Mouse (Mus musculus) neural tube, embryonic 14.5 days (tissue): ENCODE results near the gene Prss21. TPM values are rescaled to one million over a fixed set of nuclear protein-coding genes. Genes with fewer than 3 reads are reported as not detected.
A peak's percentile ranks its signal among the peaks of the same experiment; 100 is the strongest.

Experiments used
- ATAC-seq: fragments of 200-750 bp; cut with Nextera tagmentation; 2 replicates; pipeline ENCODE4 v1.8.0; 2017; ENCODE audit warnings: low read depth, mild to moderate bottlenecking, moderate TSS enrichment, moderate library complexity
- H3K27ac ChIP-seq: fragments of 300-500 bp; sonication (generic); 2 replicates; pipeline ENCODE4 v1.5.1; 2014; ENCODE audit warnings: low read depth, mild to moderate bottlenecking, control low read depth, low read length, moderate library complexity, mixed read lengths
- H3K27me3 ChIP-seq: fragments of 300-500 bp; sonication (generic); 2 replicates; pipeline ENCODE4 v1.6.1; 2014; ENCODE audit warnings: low read length; ENCODE audit not compliant: control insufficient read depth, insufficient read depth
- H3K36me3 ChIP-seq: fragments of 300-500 bp; sonication (generic); 2 replicates; pipeline ENCODE4 v1.6.1; 2014; ENCODE audit warnings: low read length, mixed read lengths; ENCODE audit not compliant: control insufficient read depth, insufficient read depth
- H3K4me1 ChIP-seq: fragments of 300-500 bp; sonication (generic); 2 replicates; pipeline ENCODE4 v1.6.1; 2014; ENCODE audit warnings: low read length; ENCODE audit not compliant: control insufficient read depth, insufficient read depth
- H3K4me2 ChIP-seq: fragments of 300-500 bp; sonication (generic); 2 replicates; pipeline ENCODE4 v1.6.1; 2014; ENCODE audit warnings: mild to moderate bottlenecking, low read depth, low read length, control low read depth
- H3K4me3 ChIP-seq: fragments of 300-500 bp; sonication (generic); 2 replicates; pipeline ENCODE4 v1.5.1; 2014; ENCODE audit warnings: low read depth, low read length, control low read depth, mixed read lengths
- H3K9ac ChIP-seq: fragments of 300-500 bp; sonication (generic); replicated peaks from 2 replicates; pipeline ENCODE4 v1.6.1; 2014; ENCODE audit warnings: low read depth, mild to moderate bottlenecking, control low read depth, low read length, mixed read lengths
- H3K9me3 ChIP-seq: fragments of 300-500 bp; sonication (generic); 2 replicates; pipeline ENCODE4 v1.6.1; 2016; ENCODE audit warnings: low read length; ENCODE audit not compliant: control insufficient read depth
- WGBS: fragments of 180-500 bp; shearing (Covaris S2); extraction: QIAGEN DNeasy Blood & Tissue Kit; methylation state at CpG from one replicate; pipeline ENCODE4 v1.1.7; 2014; 5-methylcytosine and 5-hydroxymethylcytosine counted together
- polyA plus RNA-seq: library from polyadenylated mRNA; unstranded; fragments of >200 nt; fragmentation: Nextera tagmentation; extraction: Ambion mirVana; gene quantifications from 2 replicates; pipeline ENCODE4 v1.2.1, GENCODE M21; 2014

Gene Prss21
- polyA plus RNA-seq, 1 experiment from 2014 or later = not detected

DNA sequence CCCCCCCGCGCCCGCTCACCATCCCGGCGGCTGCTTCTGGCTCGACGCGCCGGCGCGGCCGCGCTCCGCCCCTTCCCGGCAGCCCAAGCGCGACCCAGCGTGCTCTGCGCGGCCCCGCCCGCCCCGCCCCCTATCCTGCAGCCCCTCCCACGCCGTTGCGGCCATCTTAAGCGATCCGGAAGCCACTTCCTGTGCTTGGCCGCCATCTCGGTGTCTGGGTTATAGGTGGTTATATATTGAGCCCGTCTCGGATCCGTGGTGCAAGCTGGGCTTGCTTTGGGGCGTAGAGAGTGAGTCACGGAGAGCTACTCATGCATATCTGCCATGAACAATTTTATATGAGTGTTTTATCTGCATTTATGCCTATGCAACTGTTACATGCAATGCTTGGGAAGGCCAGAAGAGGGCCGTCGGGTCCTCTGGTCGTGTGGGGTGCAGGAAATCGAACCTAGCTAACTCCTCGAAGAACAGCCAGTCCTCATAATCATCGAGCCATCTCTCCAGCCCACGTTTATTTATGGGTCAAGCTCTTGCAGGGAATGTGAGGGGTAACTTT lies 38.7 kb upstream of the Prss21 start, which contains the start of gene Elob:
TSS of gene Elob (minus strand) at position 73 of the 556 bp plus-strand sequence.
- H3K27me3 ChIP-seq = peaks cover 3% of the 10 kb centered on the region; the same call in 1 of the 2 replicates
- no peaks in the 10 kb centered on the region for H3K9me3 ChIP-seq
- peak within 1 kb of the TSS; percentile 81 for H3K9ac ChIP-seq
- peak within 1 kb of the TSS; percentile 93 for H3K27ac ChIP-seq
- H3K4me2 ChIP-seq = peak within 1 kb of the TSS; percentile 68
- WGBS = under 1% methylated on average over 19 of the region's 42 CpGs
- peak; percentile 95 for ATAC-seq
- peaks cover 16% of the 10 kb centered on the region for H3K4me1 ChIP-seq
- H3K36me3 ChIP-seq = peaks cover 23% of the 10 kb centered on the region
- peak within 1 kb of the TSS; percentile 77 for H3K4me3 ChIP-seq

- Histone ChIP-seq H3K27me3 (peaks cover 3% of the 10 kb centered on the region; the same call in 1 of the 2 replicates), H3K36me3 (peaks cover 3% of the 10 kb centered on the region), H3K27ac (no peak overlapping the region), H3K9me3 (no peaks in the 10 kb centered on the region), H3K4me1 (peaks cover 16% of the 10 kb centered on the region), H3K4me2 (no peak overlapping the region), H3K9ac (no peak overlapping the region), H3K4me3 (no peak overlapping the region)
- WGBS = 100% methylated on average over 1 of the region's 1 CpGs
- ATAC-seq = no peak
Measured at GRCm38 (mm10) chr17:23831201-23831600, 36.7 kb upstream of the Prss21 start.

DNA sequence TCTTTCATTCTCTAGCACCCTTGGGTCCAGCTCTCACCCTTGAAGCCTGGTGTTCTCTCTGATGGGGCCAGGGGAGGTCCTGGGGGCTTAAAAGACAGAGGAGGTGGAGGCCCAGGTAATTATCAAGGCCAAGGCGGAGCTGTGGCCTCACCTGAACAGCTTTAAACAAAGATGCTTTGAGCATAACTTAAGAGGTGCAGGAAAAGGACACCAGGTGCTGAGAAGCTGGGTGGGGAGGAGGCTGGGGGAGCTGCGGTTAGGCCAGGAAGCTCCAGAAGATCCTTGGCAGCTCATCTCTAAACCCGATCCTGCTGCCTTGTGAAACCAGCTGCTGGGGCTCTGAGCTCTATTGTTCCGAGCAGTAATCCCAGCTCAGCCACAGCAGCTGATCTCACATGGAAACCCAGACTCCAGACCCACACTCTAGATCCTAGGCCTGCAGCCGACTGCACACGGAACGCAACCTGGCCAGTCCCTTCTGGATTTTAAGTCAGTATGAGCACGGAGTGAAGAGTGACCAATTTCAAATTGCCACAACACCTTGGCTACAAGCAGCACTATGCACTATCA lies 31.8 kb upstream of the Prss21 start, which contains the start of gene Prss33:
TSS of gene Prss33 (minus strand) at position 51 of the 570 bp plus-strand sequence.
- Histone ChIP-seq H3K4me3 (no peak within 1 kb of the TSS), H3K9me3 (no peaks in the 10 kb centered on the region), H3K36me3 (no peaks in the 10 kb centered on the region), H3K9ac (no peak within 1 kb of the TSS), H3K4me1 (no peaks in the 10 kb centered on the region), H3K27ac (no peak within 1 kb of the TSS), H3K27me3 (peaks cover 3% of the 10 kb centered on the region; the same call in 1 of the 2 replicates), H3K4me2 (no peak within 1 kb of the TSS)
- ATAC-seq = no peak
- WGBS = 76% methylated on average over 8 of the region's 8 CpGs

- peak; percentile 30; the same call in 1 of the 2 replicates for ATAC-seq
- Histone ChIP-seq H3K4me2 (no peak overlapping the region), H3K36me3 (no peaks in the 10 kb centered on the region), H3K4me1 (no peaks in the 10 kb centered on the region), H3K4me3 (no peak overlapping the region), H3K9me3 (no peaks in the 10 kb centered on the region), H3K27me3 (no peaks in the 10 kb centered on the region), H3K27ac (no peak overlapping the region), H3K9ac (no peak overlapping the region)
- WGBS = 32% methylated on average over 4 of the region's 4 CpGs
Measured at GRCm38 (mm10) chr17:23841145-23841544, 26.7 kb upstream of the Prss21 start.

- Histone ChIP-seq H3K27ac (no peak overlapping the region), H3K4me3 (no peak overlapping the region), H3K4me2 (0 out of 2 replicates have a peak overlapping the region, but pooled peaks have one; percentile 7), H3K4me1 (no peaks in the 10 kb centered on the region), H3K9ac (no peak overlapping the region), H3K9me3 (no peaks in the 10 kb centered on the region), H3K27me3 (no peaks in the 10 kb centered on the region), H3K36me3 (no peaks in the 10 kb centered on the region)
- WGBS = 43% methylated on average over 23 of the region's 23 CpGs
- no peak; the same call in 1 of the 2 replicates for ATAC-seq
Measured at GRCm38 (mm10) chr17:23843141-23843811, 24.6 kb upstream of the Prss21 start.

DNA sequence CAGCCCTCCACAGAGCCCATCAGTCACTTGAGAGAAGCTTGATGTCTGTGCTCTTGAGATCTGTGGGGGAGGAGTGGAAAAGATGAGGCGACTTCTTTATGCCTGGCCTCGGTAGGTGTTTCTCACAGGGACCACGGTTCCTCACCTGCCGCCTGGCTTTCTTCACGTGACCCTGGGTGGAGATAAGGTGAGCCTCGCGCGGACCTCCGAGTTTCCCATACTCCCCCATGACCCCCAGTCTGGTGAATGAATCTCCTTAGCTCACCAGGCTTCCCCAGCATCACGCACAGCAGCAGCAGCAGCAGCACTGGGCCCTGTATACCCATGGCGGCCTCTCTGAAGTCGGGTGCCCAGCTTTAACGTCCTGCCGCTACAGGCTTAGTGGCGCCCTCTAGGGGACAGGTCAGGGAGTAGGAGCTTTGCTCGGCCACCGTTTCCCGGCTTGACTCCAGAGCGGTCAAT lies 24.0 kb upstream of the Prss21 start, which contains the start of the genes Prss32 and Prss41:
TSS of gene Prss32 (plus strand) at position 44 of the 462 bp plus-strand sequence.
TSS of gene Prss41 (minus strand) at position 361 of the 462 bp plus-strand sequence.
- peak; percentile 55; the same call in 1 of the 2 replicates for ATAC-seq
- Histone ChIP-seq H3K4me1 (no peaks in the 10 kb centered on the region), H3K4me2 (0 out of 2 replicates have a peak within 1 kb of the TSS, but pooled peaks have one; percentile 7), H3K4me3 (no peak within 1 kb of the TSS), H3K27ac (no peak within 1 kb of the TSS), H3K36me3 (no peaks in the 10 kb centered on the region), H3K27me3 (no peaks in the 10 kb centered on the region), H3K9ac (no peak within 1 kb of the TSS), H3K9me3 (no peaks in the 10 kb centered on the region)
- 14% methylated on average over 19 of the region's 19 CpGs for WGBS

GRCm38 (mm10) chr17:23850028-23850427 lies 17.8 kb upstream of the Prss21 start:
- Histone ChIP-seq H3K27me3 (no peaks in the 10 kb centered on the region), H3K4me2 (no peak overlapping the region), H3K36me3 (no peaks in the 10 kb centered on the region), H3K9ac (no peak overlapping the region), H3K27ac (no peak overlapping the region), H3K4me3 (no peak overlapping the region), H3K4me1 (no peaks in the 10 kb centered on the region), H3K9me3 (no peaks in the 10 kb centered on the region)
- ATAC-seq = no peak
- 64% methylated on average over 2 of the region's 2 CpGs for WGBS

DNA sequence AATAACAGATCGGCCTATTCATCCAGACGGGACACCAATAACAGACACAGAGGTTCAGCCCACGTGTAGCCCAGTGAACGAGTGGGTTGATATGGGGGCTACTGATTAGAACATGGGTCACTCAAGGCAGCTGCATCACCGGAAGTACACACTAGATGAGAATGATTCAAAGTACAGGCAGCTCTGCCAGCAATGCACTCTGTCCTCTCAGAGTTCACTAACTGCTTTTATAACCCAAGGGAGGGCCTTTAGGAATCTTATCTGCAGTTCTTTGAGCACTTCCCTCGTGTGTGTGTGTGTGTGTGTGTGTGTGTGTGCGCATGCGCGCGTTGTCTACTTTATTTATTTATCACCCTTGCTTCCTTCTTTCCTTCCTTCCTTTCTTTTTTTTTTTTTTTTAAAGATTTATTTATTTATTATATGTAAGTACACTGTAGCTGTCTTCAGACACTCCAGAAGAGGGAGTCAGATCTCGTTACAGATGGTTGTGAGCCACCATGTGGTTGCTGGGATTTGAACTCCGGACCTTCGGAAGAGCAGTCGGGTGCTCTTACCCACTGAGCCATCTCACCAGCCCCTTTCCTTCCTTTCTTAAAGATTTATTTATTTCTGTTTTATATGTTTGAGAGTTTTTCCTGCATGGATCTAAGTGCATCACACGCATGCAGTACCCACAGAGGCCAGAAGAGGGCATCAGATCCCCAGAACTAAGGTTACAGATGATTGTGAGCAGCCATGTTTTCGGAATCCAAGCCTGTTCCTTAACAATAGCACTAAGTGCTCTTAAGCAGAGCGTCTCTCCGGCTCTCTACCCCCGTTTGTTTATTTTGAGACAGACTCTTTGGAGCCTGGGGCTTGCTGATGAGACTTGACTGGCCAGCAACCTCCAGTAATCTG lies 16.8 kb upstream of the Prss21 start:
- Histone ChIP-seq H3K4me3 (no peak overlapping the region), H3K27ac (no peak overlapping the region), H3K9me3 (no peaks in the 10 kb centered on the region), H3K36me3 (no peaks in the 10 kb centered on the region), H3K4me1 (no peaks in the 10 kb centered on the region), H3K27me3 (no peaks in the 10 kb centered on the region), H3K4me2 (no peak overlapping the region), H3K9ac (no peak overlapping the region)
- WGBS = 61% methylated on average over 18 of the region's 19 CpGs
- peak; percentile 76; the same call in 1 of the 2 replicates for ATAC-seq
